Mouse (Mus musculus): ENCODE data around the gene Ear6.

The Ear6 gene

DNA sequence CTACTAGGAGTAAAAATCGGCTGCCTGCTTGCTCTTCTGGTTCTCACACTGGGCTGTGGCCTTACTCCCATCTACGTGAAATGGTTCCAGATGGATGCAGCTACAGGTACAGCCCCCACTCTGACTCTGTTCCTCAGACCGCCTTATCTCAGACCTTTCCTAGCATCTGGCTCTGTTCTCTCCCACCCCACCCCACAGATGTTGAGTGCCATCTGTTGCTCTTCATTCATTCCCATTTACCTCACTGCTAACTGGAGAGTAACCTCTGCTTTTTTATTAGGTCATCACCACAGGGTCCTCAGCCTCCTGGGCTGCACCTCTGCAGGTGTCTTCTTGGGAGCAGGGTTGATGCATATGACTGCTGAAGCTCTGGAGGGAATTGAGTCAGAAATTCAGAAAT is 40.3 kb downstream of the Ear6 start:
- DNase-seq (ENCODE audit: low read depth, low spot score): no peak

DNA sequence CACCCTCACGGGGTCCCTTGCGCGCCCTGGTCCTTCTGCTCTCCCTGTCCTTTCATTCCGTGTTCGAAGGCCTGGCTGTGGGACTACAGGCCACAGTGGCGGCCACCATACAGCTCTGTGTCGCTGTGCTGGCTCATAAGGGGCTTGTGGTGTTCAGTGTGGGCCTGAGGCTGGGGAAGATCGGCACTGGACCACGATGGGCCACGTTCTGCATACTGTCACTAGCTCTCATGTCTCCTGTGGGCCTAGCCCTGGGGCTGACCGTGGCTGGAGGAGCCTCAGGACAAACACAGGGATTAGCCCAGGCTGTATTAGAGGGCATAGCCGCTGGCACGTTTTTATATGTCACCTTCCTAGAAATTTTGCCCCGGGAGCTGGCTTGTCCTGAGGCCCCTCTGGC is 41.6 kb downstream of the Ear6 start:
- no peak for DNase-seq (ENCODE audit: low read depth, low spot score)

DNA sequence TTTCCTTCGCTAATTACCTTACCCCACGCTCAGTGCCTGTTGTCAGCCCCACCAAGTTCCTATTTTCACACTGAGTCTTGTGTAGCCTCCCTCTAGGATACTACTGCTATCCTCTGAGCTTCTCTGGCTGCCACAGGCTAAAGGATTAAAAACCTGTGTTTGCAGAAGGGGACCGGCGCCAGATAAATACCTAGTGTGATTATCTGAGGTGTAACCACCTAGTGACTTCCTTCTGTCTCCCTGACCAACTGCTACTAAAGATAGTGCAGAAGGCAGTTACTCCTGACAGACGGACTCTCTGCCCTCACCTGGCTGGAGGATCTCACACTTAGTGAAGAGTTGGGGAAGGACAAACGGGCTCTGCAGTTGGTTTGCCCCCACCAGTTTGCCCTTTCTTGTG is 42.5 kb downstream of the Ear6 start:
- DNase-seq (ENCODE audit: low read depth, low spot score): no peak

DNA sequence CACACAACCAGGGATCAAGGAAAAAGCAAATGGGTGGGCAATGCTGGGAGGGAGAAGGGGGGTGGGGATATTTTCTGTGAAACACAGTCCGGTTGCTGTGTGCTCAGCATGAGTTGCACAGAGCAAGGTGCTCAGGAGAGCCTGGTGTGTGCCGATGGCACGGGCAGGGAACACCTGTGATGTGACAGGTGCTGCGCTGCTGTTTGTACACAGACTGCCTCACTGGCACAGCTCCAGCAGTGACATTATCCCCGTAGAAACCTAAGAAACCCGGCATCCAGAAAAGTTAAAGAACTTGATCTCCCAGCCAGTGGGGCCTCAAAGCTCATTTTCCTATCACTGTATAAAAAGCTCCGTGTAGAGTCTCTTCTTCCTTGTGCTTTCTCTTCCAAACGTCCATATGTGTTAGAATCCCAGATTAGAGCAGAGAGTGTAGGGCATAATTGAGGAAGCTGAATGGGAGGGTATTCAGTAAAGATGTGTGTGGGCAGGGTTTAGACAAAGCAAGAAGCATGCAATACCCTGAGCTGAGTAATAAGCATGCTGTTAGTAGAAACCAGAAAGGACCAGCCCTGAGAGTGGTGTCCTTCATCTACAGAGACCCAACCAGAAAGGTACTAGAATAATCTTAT is 43.2 kb downstream of the Ear6 start:
- DNase-seq (ENCODE audit: low read depth, low spot score): no peak

DNA sequence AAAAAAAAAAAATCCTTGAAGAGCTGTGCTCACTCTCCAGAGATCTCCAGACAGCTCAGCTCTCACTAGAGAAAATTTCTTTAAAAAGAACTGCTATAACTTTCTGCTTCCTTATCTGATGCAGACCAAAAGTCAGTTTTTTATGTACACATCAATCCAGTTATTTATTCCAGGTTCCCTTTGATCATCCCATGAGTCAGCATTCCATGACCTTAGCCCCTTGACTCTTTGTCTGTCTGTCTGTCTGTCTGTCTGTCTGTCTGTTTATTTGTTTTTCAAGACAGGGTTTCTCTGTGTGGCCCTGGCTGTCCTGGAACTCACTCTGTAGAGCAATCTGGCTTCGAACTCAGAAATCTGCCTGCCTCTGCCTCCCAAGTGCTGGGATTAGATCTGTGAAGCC is 45.9 kb downstream of the Ear6 start:
- no peak for DNase-seq (ENCODE audit: low read depth, low spot score)

DNA sequence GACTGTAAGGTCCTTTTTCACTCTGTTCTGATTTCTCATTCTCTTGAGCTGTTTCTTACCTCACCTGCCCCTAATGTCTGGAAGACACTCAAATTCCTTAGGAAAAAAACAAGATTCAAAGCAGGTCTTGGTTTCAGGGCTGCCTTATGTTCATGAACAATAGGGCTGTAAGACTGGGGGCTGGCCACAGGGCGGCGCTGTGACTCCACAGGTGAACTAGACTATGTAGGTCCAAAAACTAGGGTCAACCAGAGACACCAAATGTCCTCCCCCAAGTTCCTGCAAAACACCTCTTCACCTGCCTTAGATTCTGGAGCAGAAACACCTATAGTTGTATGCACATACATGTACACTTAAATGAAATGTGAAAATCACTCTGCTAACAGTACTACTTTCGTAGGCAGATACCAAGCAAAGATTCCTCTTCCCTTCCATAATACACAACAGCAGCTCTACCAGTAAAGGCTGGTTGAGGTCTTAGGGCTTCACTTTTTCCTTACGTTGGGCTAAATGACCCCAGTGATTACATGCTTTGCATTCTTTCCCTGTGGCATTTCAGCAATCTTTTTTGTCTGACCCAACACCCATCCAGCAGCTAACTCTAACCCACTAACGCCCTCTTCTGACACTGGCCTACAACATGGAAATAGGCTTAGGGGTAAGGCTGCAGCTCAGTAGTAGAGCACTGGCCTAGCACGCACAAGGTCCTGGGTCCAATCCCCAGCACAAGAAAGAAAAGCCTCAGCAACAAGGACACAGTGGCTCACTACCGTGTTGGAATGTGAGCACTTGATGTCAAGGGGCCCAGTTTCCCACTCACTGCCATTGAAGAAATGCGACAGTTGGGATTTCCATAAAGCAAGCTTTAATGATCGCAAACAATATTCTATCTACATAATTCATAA is 49.6 kb downstream of the Ear6 start:
- no peak for DNase-seq (ENCODE audit: low read depth, low spot score)

DNA sequence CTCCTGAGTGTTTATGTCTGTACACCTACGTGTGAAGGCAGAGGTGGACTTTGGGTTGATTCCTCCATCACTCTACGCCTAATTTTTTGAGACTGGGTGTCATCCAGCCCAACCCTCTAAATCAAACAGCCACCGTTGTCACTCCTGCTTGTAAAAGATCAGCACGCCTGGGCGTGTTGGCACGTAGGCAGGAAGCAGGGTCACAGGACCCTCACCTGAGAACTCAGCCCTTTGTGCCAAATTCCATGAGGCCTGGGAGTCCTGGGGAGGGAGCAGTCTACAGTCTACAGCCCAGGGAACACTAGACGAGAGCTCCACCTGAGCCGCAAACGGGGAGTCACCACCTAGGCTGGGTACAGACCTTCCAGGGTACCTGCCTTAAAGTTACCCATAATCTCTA is 50.3 kb downstream of the Ear6 start:
- DNase-seq (ENCODE audit: low read depth, low spot score): no peak

Measured in c-Kit-negative CD71-positive TER-119-positive erythroid progenitor cells, embryonic 14.5 days (primary cell).